Mouse (Mus musculus) CD8-positive naive resting alpha-beta T cell, adult 2 months (primary cell): ENCODE results near the gene Dcaf15.

ENCODE experiments used
- DNase-seq, 2 experiments: peaks; one replicate each; pipeline ENCODE4 v3.0.0; 2022; ENCODE audit warnings: low read depth in 2 of 2, low spot score in 2 of 2

The Dcaf15 gene

GRCm38 (mm10) chr8:84067047-84067573 is 37.5 kb downstream of the Dcaf15 start:
- DNase-seq, result peak; percentile 94 to 96

GRCm38 (mm10) chr8:84066291-84066930 is 38.2 kb downstream of the Dcaf15 start, which contains the start of gene Rfx1:
Gene Rfx1, plus strand, starts transcription at chr8:84066834.
- peak; percentile 97 to 98 for DNase-seq

GRCm38 (mm10) chr8:84065457-84066072 is 39.0 kb downstream of the Dcaf15 start:
- DNase-seq, result no peak

GRCm38 (mm10) chr8:84065037-84065436 is 39.5 kb downstream of the Dcaf15 start, which contains the start of gene Gm10643:
Gene Gm10643, minus strand, starts transcription at chr8:84065137.
- DNase-seq, result no peak

- peak; percentile 41 to 58 for DNase-seq
Observed at GRCm38 (mm10) chr8:84063861-84064610, 40.5 kb downstream of the Dcaf15 start.

- DNase-seq, result no peak
Observed at GRCm38 (mm10) chr8:84060245-84060644, 44.3 kb downstream of the Dcaf15 start.

GRCm38 (mm10) chr8:84059226-84059625 is 45.3 kb downstream of the Dcaf15 start:
- DNase-seq, result no peak

GRCm38 (mm10) chr8:84057827-84058226 is 46.7 kb downstream of the Dcaf15 start:
- DNase-seq, result no peak

- DNase-seq, result no peak
Observed at GRCm38 (mm10) chr8:84053229-84053628, 51.3 kb downstream of the Dcaf15 start.

- no peak for DNase-seq
Observed at GRCm38 (mm10) chr8:84052746-84053145, 51.8 kb downstream of the Dcaf15 start.

GRCm38 (mm10) chr8:84048171-84048570 is 56.4 kb downstream of the Dcaf15 start:
- no peak for DNase-seq
